In the genomic region with DNA sequence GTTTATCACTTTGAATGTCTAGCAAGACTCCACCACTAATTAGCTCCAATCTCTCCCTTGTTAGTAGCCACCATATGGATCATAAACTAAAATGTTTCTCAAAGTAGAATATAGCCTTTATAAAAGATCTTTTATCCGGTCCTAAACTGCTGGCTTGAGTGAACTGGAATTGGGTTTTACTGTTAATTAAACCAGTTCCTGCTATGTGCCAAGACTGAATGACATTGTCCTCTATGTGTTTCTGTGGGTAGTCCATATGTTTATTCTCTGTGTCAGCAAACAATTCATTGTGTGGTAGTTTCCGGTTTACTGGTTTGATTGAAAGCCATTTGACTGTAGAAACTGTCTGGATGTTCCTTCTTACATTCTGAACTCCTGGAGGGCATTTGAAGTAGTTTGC, we compare ENCODE assay signal across 22 mouse cellular contexts.
A peak's percentile ranks its signal among the peaks of the same experiment; 100 is the strongest.
DNase-seq lines count a peak whose midpoint lies in the region; ATAC-seq and TF ChIP-seq lines count a peak whose summit lies in the region.
"Had no signal": no experiment of that assay in that cellular context is flagged by ENCODE, and none has a peak within 500 bp of the region (broad histone marks: within the 10 kb centered on the region; RNA-seq: fewer than 3 reads in every experiment).

No protein-coding gene starts in this region.

- peak; percentile 55; the same call in 1 of the 2 replicates for ATAC-seq in forebrain, embryonic 12.5 days (ENCODE audit: low FRiP score)
- peak; percentile 78 for ATAC-seq in forebrain, embryonic 15.5 days (replicated peaks)
- ATAC-seq in midbrain, embryonic 16.5 days, result no peak
- ATAC-seq: CD4-positive, CD25-positive, alpha-beta regulatory T cell, adult 4 months; hindbrain, postnatal 0 days; inflammation-experienced regulatory T-cells, adult 6 months; intestine, embryonic 16.5 days had no signal

- H3K4me3 ChIP-seq in forebrain, embryonic 12.5 days (replicated peaks), result no peak overlapping the region
- no peak overlapping the region for H3K4me3 ChIP-seq in forebrain, embryonic 15.5 days
- no peak overlapping the region for H3K4me3 ChIP-seq in midbrain, embryonic 16.5 days (ENCODE audit: low read depth, low read length)
- H3K4me3 ChIP-seq: heart, adult 2 months; heart, embryonic 10.5 days; heart, embryonic 13.5 days had no signal

- no peak overlapping the region for H3K9ac ChIP-seq in forebrain, embryonic 12.5 days
- no peak overlapping the region for H3K9ac ChIP-seq in forebrain, embryonic 15.5 days (replicated peaks)
- H3K9ac ChIP-seq in midbrain, embryonic 16.5 days (ENCODE audit: low read depth, low read length), result no peak overlapping the region
- H3K9ac ChIP-seq: heart, embryonic 13.5 days; hindbrain, embryonic 14.5 days had no signal

- no peaks in the 10 kb centered on the region for H3K4me1 ChIP-seq in forebrain, embryonic 12.5 days
- H3K4me1 ChIP-seq in forebrain, embryonic 15.5 days, result 0 out of 2 replicates have a peak, but pooled peaks cover 8% of the 10 kb centered on the region
- H3K4me1 ChIP-seq in midbrain, embryonic 16.5 days (ENCODE audit: control insufficient read depth, insufficient read depth, low read length), result no peaks in the 10 kb centered on the region
- H3K4me1 ChIP-seq: heart, embryonic 10.5 days; heart, embryonic 13.5 days had no signal

- H3K4me2 ChIP-seq in forebrain, embryonic 12.5 days, result no peak overlapping the region
- H3K4me2 ChIP-seq in forebrain, embryonic 15.5 days (replicated peaks), result no peak overlapping the region
- H3K4me2 ChIP-seq in midbrain, embryonic 16.5 days (ENCODE audit: low read length), result no peak overlapping the region
- H3K4me2 ChIP-seq: heart, embryonic 13.5 days; hindbrain, embryonic 14.5 days had no signal

- H3K9me3 ChIP-seq in forebrain, embryonic 12.5 days, result no peaks in the 10 kb centered on the region
- no peaks in the 10 kb centered on the region for H3K9me3 ChIP-seq in forebrain, embryonic 15.5 days
- H3K9me3 ChIP-seq in midbrain, embryonic 16.5 days (replicated peaks; ENCODE audit: control insufficient read depth, low read length, poor library complexity, severe bottlenecking), result no peaks in the 10 kb centered on the region
- H3K9me3 ChIP-seq: heart, embryonic 10.5 days; heart, embryonic 13.5 days had no signal

- no peak overlapping the region for H3K27ac ChIP-seq in forebrain, embryonic 12.5 days
- H3K27ac ChIP-seq in forebrain, embryonic 15.5 days (replicated peaks), result no peak overlapping the region
- no peak overlapping the region for H3K27ac ChIP-seq in midbrain, embryonic 16.5 days (ENCODE audit: low read length)
- H3K27ac ChIP-seq: heart, adult 2 months; heart, embryonic 10.5 days; heart, embryonic 13.5 days; hindbrain, embryonic 14.5 days; hindbrain, postnatal 0 days had no signal

- TF ChIP-seq CTCF in brain, embryonic 14.5 days (IDR thresholded peaks at IDR 0.05; ENCODE audit: borderline replicate concordance, extremely low read depth, insufficient read depth, insufficient read length), result no peak

- no peaks in the 10 kb centered on the region for H3K27me3 ChIP-seq in forebrain, embryonic 12.5 days
- no peaks in the 10 kb centered on the region for H3K27me3 ChIP-seq in forebrain, embryonic 15.5 days
- H3K27me3 ChIP-seq in midbrain, embryonic 16.5 days (ENCODE audit: control insufficient read depth, insufficient read depth, low read depth, low read length), result no peaks in the 10 kb centered on the region
- H3K27me3 ChIP-seq: heart, embryonic 13.5 days had no signal

- peak; percentile 75 for DNase-seq in brain, embryonic 14.5 days (ENCODE audit: low read depth)
- no peak for DNase-seq in cerebellum, adult 9-10 months
- DNase-seq in ovary, adult 18-20 months (ENCODE audit: low spot score), result no peak
- DNase-seq: adrenal gland, adult 2 months; adrenal gland, postnatal 14 days; cerebellum, adult 11-12 months; cerebellum, adult 8-10 months; cerebellum, postnatal 14 days; gastrocnemius, postnatal 25 days; heart, adult 2 months; heart, postnatal 14 days; heart, postnatal 4 days had no signal

- WGBS in forebrain, embryonic 12.5 days, result 46% methylated on average over 2 of the region's 2 CpGs
- 23% methylated on average over 2 of the region's 2 CpGs for WGBS in forebrain, embryonic 15.5 days
- WGBS in midbrain, embryonic 16.5 days, result 80% methylated on average over 2 of the region's 2 CpGs

- TF ChIP-seq POLR2A in brain, embryonic 14.5 days (IDR thresholded peaks at IDR 0.05; ENCODE audit: borderline replicate concordance, extremely low read depth, insufficient read depth, insufficient read length, poor library complexity, severe bottlenecking), result no peak

- no peaks in the 10 kb centered on the region for H3K36me3 ChIP-seq in forebrain, embryonic 12.5 days (replicated peaks)
- no peaks in the 10 kb centered on the region for H3K36me3 ChIP-seq in forebrain, embryonic 15.5 days
- H3K36me3 ChIP-seq in midbrain, embryonic 16.5 days (ENCODE audit: control insufficient read depth, insufficient read depth, low read length), result no peaks in the 10 kb centered on the region
- H3K36me3 ChIP-seq: heart, embryonic 10.5 days; heart, embryonic 13.5 days had no signal
